10 mouse cellular contexts compared by ENCODE assay signal in genomic region chr4:83501037-83501430, GRCm38 (mm10). TPM values are rescaled to one million over a fixed set of nuclear protein-coding genes. Genes with fewer than 3 reads are reported as not detected.
DNase-seq lines count a peak whose midpoint lies in the region; ATAC-seq lines count a peak whose summit lies in the region.
"Had no signal": no experiment of that assay in that cellular context is flagged by ENCODE, and none has a peak within 500 bp of the region (broad histone marks: within the 10 kb centered on the region; RNA-seq: fewer than 3 reads in every experiment).

No protein-coding gene starts in this region.

- peak overlapping the region; percentile 51 for H3K4me2 ChIP-seq in heart, embryonic 16.5 days (ENCODE audit: low read depth, low read length)
- H3K4me2 ChIP-seq in midbrain, embryonic 14.5 days (ENCODE audit: low read length), result peak overlapping the region; percentile 59

- no peak overlapping the region for H3K27ac ChIP-seq in heart, embryonic 16.5 days (ENCODE audit: low read length)
- H3K27ac ChIP-seq in embryonic facial prominence, embryonic 10.5 days (replicated peaks), result peak overlapping the region; percentile 81
- H3K27ac ChIP-seq in hindbrain, embryonic 10.5 days, result peak overlapping the region; percentile 83
- H3K27ac ChIP-seq in midbrain, embryonic 14.5 days (replicated peaks; ENCODE audit: low read depth, low read length), result peak overlapping the region; percentile 85; the same call in 1 of the 2 replicates

- H3K9ac ChIP-seq in heart, embryonic 16.5 days (ENCODE audit: low read length), result no peak overlapping the region
- peak overlapping the region; percentile 36; the same call in 1 of the 2 replicates for H3K9ac ChIP-seq in midbrain, embryonic 14.5 days (replicated peaks; ENCODE audit: low read length)

- ATAC-seq in heart, embryonic 16.5 days (replicated peaks; ENCODE audit: extremely low read depth, insufficient read depth, low FRiP score), result no peak
- ATAC-seq in midbrain, embryonic 14.5 days (ENCODE audit: low FRiP score, low TSS enrichment), result peak; percentile 71; the same call in 1 of the 2 replicates
- ATAC-seq: CD4-positive, CD25-positive, alpha-beta regulatory T cell, adult 4 months had no signal

- H3K27me3 ChIP-seq in heart, embryonic 16.5 days (ENCODE audit: control insufficient read depth, insufficient read depth, low read length), result no peaks in the 10 kb centered on the region
- no peaks in the 10 kb centered on the region for H3K27me3 ChIP-seq in embryonic facial prominence, embryonic 10.5 days (replicated peaks; ENCODE audit: low read depth, poor library complexity, severe bottlenecking)
- H3K27me3 ChIP-seq in hindbrain, embryonic 10.5 days (ENCODE audit: insufficient read depth, poor library complexity, severe bottlenecking), result peaks cover 8% of the 10 kb centered on the region; the same call in 1 of the 2 replicates
- H3K27me3 ChIP-seq in midbrain, embryonic 14.5 days (ENCODE audit: control insufficient read depth, insufficient read depth, low read length), result no peaks in the 10 kb centered on the region

- no peaks in the 10 kb centered on the region; the same call in 1 of the 2 replicates for H3K4me1 ChIP-seq in heart, embryonic 16.5 days (ENCODE audit: control insufficient read depth, insufficient read depth, low read length)
- H3K4me1 ChIP-seq in embryonic facial prominence, embryonic 10.5 days, result peaks cover 13% of the 10 kb centered on the region
- H3K4me1 ChIP-seq in hindbrain, embryonic 10.5 days (replicated peaks), result peaks cover 20% of the 10 kb centered on the region
- H3K4me1 ChIP-seq in midbrain, embryonic 14.5 days (ENCODE audit: control insufficient read depth, insufficient read depth, low read length), result 0 out of 2 replicates have a peak, but pooled peaks cover 3% of the 10 kb centered on the region

- no peaks in the 10 kb centered on the region for H3K9me3 ChIP-seq in heart, embryonic 16.5 days (replicated peaks; ENCODE audit: control insufficient read depth, low read length)
- H3K9me3 ChIP-seq in embryonic facial prominence, embryonic 10.5 days, result no peaks in the 10 kb centered on the region
- H3K9me3 ChIP-seq in hindbrain, embryonic 10.5 days, result no peaks in the 10 kb centered on the region
- no peaks in the 10 kb centered on the region for H3K9me3 ChIP-seq in midbrain, embryonic 14.5 days (ENCODE audit: control insufficient read depth, low read length)

- 34% methylated on average over 7 of the region's 7 CpGs for whole genome bisulfite sequencing in heart, embryonic 16.5 days
- WGBS in embryonic facial prominence, embryonic 10.5 days, result 40% methylated on average over 7 of the region's 7 CpGs
- WGBS in hindbrain, embryonic 10.5 days, result 39% methylated on average over 7 of the region's 7 CpGs
- 37% methylated on average over 7 of the region's 7 CpGs for WGBS in midbrain, embryonic 14.5 days

- no peaks in the 10 kb centered on the region for H3K36me3 ChIP-seq in heart, embryonic 16.5 days (ENCODE audit: control insufficient read depth, insufficient read depth)
- H3K36me3 ChIP-seq in embryonic facial prominence, embryonic 10.5 days (replicated peaks), result no peaks in the 10 kb centered on the region
- no peaks in the 10 kb centered on the region for H3K36me3 ChIP-seq in hindbrain, embryonic 10.5 days
- no peaks in the 10 kb centered on the region for H3K36me3 ChIP-seq in midbrain, embryonic 14.5 days (ENCODE audit: control insufficient read depth, insufficient read depth, low read length)

- H3K4me3 ChIP-seq in heart, embryonic 16.5 days (ENCODE audit: low read length), result no peak overlapping the region
- H3K4me3 ChIP-seq in embryonic facial prominence, embryonic 10.5 days, result peak overlapping the region; percentile 51
- peak overlapping the region; percentile 43 for H3K4me3 ChIP-seq in hindbrain, embryonic 10.5 days
- H3K4me3 ChIP-seq in midbrain, embryonic 14.5 days (replicated peaks; ENCODE audit: low read depth, low read length), result peak overlapping the region; percentile 37

- DNase-seq in heart, postnatal 36 days, result no peak
- DNase-seq in embryonic facial prominence, embryonic 10.5 days (ENCODE audit: low spot score), result no peak
- DNase-seq in hindbrain, embryonic 10.5 days (ENCODE audit: low spot score), result no peak
- no peak for DNase-seq in midbrain, embryonic 14.5 days
- DNase-seq in adrenal gland, postnatal 14 days, result no peak
- DNase-seq in urinary bladder, adult 2 months (ENCODE audit: low spot score), result no peak
- DNase-seq in kidney, postnatal 14 days, result no peak
- DNase-seq: lung, adult 18-20 months had no signal

- intact Hi-C loops in heart, postnatal 36 days (cut with DNase I), result no loop called here

RNA-seq across cellular contexts. Expression of gene Psip1, which starts 14.8 kb away (rescaled TPM):
- polyA plus RNA-seq in heart, embryonic 16.5 days (2015; fragmentation: Nextera tagmentation; extraction: Ambion mirVana), result 69.0 and 82.9 TPM in 2 replicates
- 10 to 100 TPM; 17.0 to 21.3 TPM for total RNA-seq in heart, postnatal 36 days (2021)
- polyA plus RNA-seq in embryonic facial prominence, embryonic 10.5 days (2016; fragmentation: Nextera tagmentation; extraction: Ambion mirVana), result 259 and 278 TPM in 2 replicates
- polyA plus RNA-seq in hindbrain, embryonic 10.5 days (2016; fragmentation: Nextera tagmentation; extraction: Ambion mirVana), result 244 and 275 TPM in 2 replicates
- polyA plus RNA-seq in midbrain, embryonic 14.5 days (2014; fragmentation: Nextera tagmentation; extraction: Ambion mirVana), result 381 and 396 TPM in 2 replicates
- 61.0 and 61.9 TPM in 2 replicates for total RNA-seq in adrenal gland, postnatal 14 days (2021)
- polyA plus RNA-seq in urinary bladder, adult 2 months (2012; rRNA removed), result 35.9 and 39.4 TPM in 2 replicates

RNA-seq across cellular contexts. Expression of gene Ccdc171, which starts 24.3 kb away (rescaled TPM):
- polyA plus RNA-seq in heart, embryonic 16.5 days (2015; fragmentation: Nextera tagmentation; extraction: Ambion mirVana), result 3.5 and 3.8 TPM in 2 replicates
- 1 to 10 TPM in 1 of 2 experiments, under 1 TPM in 1; 1.00 to 1.1 TPM for total RNA-seq in heart, postnatal 36 days (2021)
- polyA plus RNA-seq in embryonic facial prominence, embryonic 10.5 days (2016; fragmentation: Nextera tagmentation; extraction: Ambion mirVana), result 5.5 and 6.1 TPM in 2 replicates
- 3.3 and 4.5 TPM in 2 replicates for polyA plus RNA-seq in hindbrain, embryonic 10.5 days (2016; fragmentation: Nextera tagmentation; extraction: Ambion mirVana)
- polyA plus RNA-seq in midbrain, embryonic 14.5 days (2014; fragmentation: Nextera tagmentation; extraction: Ambion mirVana), result 3.5 and 4.7 TPM in 2 replicates
- total RNA-seq in adrenal gland, postnatal 14 days (2021), result 1.9 TPM in 2 replicates
- 2.9 TPM in 2 replicates for polyA plus RNA-seq in urinary bladder, adult 2 months (2012; rRNA removed)
